Mouse (Mus musculus) G1E (cell line): ENCODE measurements around the gene Pygm. TPM values are rescaled to one million over a fixed set of nuclear protein-coding genes. Genes with fewer than 3 reads are reported as not detected.

Experiments used
- ATAC-seq: 2 replicates; pipeline ENCODE4 v1.8.0; 2016; ENCODE audit warnings: mild to moderate bottlenecking; ENCODE audit not compliant: insufficient number of reproducible peaks, poor library complexity, low FRiP score, severe bottlenecking; ENCODE audit errors: extremely low read depth
- DNase-seq: peaks from one replicate; pipeline ENCODE4 v3.0.0; 2012; ENCODE audit warnings: low spot score
- H3K27me3 ChIP-seq: 2 replicates; pipeline ENCODE4 v1.6.1; 2012; ENCODE audit warnings: mild to moderate bottlenecking, low read length, inconsistent platforms; ENCODE audit not compliant: insufficient read depth
- H3K36me3 ChIP-seq: replicated peaks from 2 replicates; pipeline ENCODE3; 2012; ENCODE audit warnings: mild to moderate bottlenecking, inconsistent platforms
- H3K4me1 ChIP-seq: 2 replicates; pipeline ENCODE4 v1.6.1; 2012; ENCODE audit warnings: low read depth, low read length, inconsistent platforms, mixed read lengths; ENCODE audit not compliant: insufficient read depth
- H3K4me3 ChIP-seq: 2 replicates; pipeline ENCODE4 v1.5.1; 2012; ENCODE audit warnings: low read depth, mild to moderate bottlenecking, inconsistent platforms, low read length, moderate library complexity, mixed read lengths
- H3K9me3 ChIP-seq: replicated peaks from 2 replicates; pipeline ENCODE4 v1.6.1; 2012; ENCODE audit warnings: inconsistent platforms
- CTCF ChIP-seq: IDR thresholded peaks from 2 replicates; pipeline ENCODE4 v1.5.1; 2012; ENCODE audit warnings: low read depth, low read length, inconsistent platforms, mixed read lengths
- GATA1 ChIP-seq: IDR thresholded peaks from 2 replicates; pipeline ENCODE4 v1.6.1; 2012; ENCODE audit warnings: borderline replicate concordance, low read length, inconsistent platforms, mixed read lengths
- GATA2 ChIP-seq: IDR thresholded peaks from 2 replicates; pipeline ENCODE4 v1.6.1; 2012; ENCODE audit warnings: low read depth, low read length, inconsistent platforms, borderline replicate concordance
- POLR2AphosphoS5 ChIP-seq: IDR thresholded peaks from 2 replicates; pipeline ENCODE4 v1.6.1; 2012; ENCODE audit warnings: low read depth, low read length, inconsistent platforms; ENCODE audit not compliant: insufficient replicate concordance
- TAL1 ChIP-seq: conservative IDR thresholded peaks from 2 replicates; pipeline ENCODE4 v1.6.1; 2012; ENCODE audit warnings: low read depth, low read length, inconsistent platforms, mixed read lengths
- polyA plus RNA-seq: library from polyadenylated mRNA; stranded (reverse); fragments of >175 nt; gene quantifications from 2 replicates; pipeline ENCODE4 v1.2.3, GENCODE M21; 2012
- total RNA-seq, 2 experiments: library from RNA; stranded (forward) in 1 of 2; stranded (reverse) in 1 of 2; fragments of 200-1000 nt in 1 of 2; fragments of >200 nt in 1 of 2; fragmentation: Nextera tagmentation in 1 of 2; gene quantifications; 2 replicates each; pipeline ENCODE4 v1.2.3; 2014 to 2017

The Pygm gene
- total and polyA plus RNA-seq, 3 experiments: 0.14 to 7.1 (median 0.87) TPM

- Histone ChIP-seq H3K4me3 (no peak overlapping the region), H3K4me1 (peaks cover 70% of the 10 kb centered on the region), H3K36me3 (peaks cover 71% of the 10 kb centered on the region), H3K9me3 (no peaks in the 10 kb centered on the region), H3K27me3 (no peaks in the 10 kb centered on the region)
- ATAC-seq: no peak
- TF ChIP-seq TAL1 (no peak), POLR2AphosphoS5 (no peak), GATA1 (no peak), CTCF (no peak)
- DNase-seq: no peak
Measured at GRCm38 (mm10) chr19:6339191-6339590, 45.0 kb upstream of the Pygm start.

GRCm38 (mm10) chr19:6339890-6340504 is 44.2 kb upstream of the Pygm start:
- Histone ChIP-seq H3K9me3 (no peaks in the 10 kb centered on the region), H3K36me3 (peaks cover 79% of the 10 kb centered on the region), H3K4me1 (peaks cover 66% of the 10 kb centered on the region), H3K27me3 (no peaks in the 10 kb centered on the region), H3K4me3 (no peak overlapping the region; the same call in 1 of the 2 replicates)
- no peak for TF ChIP-seq TAL1
- TF ChIP-seq GATA2: no peak
- no peak for TF ChIP-seq CTCF
- TF ChIP-seq POLR2AphosphoS5: no peak
- no peak for TF ChIP-seq GATA1
- no peak for ATAC-seq
- DNase-seq: peak; percentile 6

GRCm38 (mm10) chr19:6340524-6341452 is 43.4 kb upstream of the Pygm start, which contains the start of gene Map4k2:
TSS of gene Map4k2 (plus strand) at chr19:6341135.
- DNase-seq: peak; percentile 91
- TF ChIP-seq CTCF (no peak), TAL1 (no peak), POLR2AphosphoS5 (no peak), GATA2 (no peak), GATA1 (no peak)
- peaks cover 63% of the 10 kb centered on the region for H3K4me1 ChIP-seq

GRCm38 (mm10) chr19:6341453-6342077 is 42.6 kb upstream of the Pygm start:
- peaks cover 90% of the 10 kb centered on the region for H3K36me3 ChIP-seq
- TF ChIP-seq TAL1 (no peak), GATA2 (no peak), GATA1 (no peak), CTCF (no peak), POLR2AphosphoS5 (no peak)
- H3K27me3 ChIP-seq: no peaks in the 10 kb centered on the region
- ATAC-seq (no peak), DNase-seq (no peak)
- H3K4me1 ChIP-seq: peaks cover 55% of the 10 kb centered on the region
- no peaks in the 10 kb centered on the region for H3K9me3 ChIP-seq
- peak overlapping the region; percentile 80 for H3K4me3 ChIP-seq

More at GRCm38 (mm10) chr19:6340524-6341452, 43.4 kb upstream of the Pygm start, which contains the start of gene Map4k2:
- no peaks in the 10 kb centered on the region for H3K9me3 ChIP-seq
- ATAC-seq: peak; percentile 66
- H3K4me3 ChIP-seq: peak within 1 kb of the TSS; percentile 80
- no peaks in the 10 kb centered on the region for H3K27me3 ChIP-seq
- peaks cover 87% of the 10 kb centered on the region for H3K36me3 ChIP-seq

GRCm38 (mm10) chr19:6342276-6342933 is 41.8 kb upstream of the Pygm start:
- H3K36me3 ChIP-seq: peaks cover 90% of the 10 kb centered on the region
- no peak for ATAC-seq

More at GRCm38 (mm10) chr19:6342276-6342933, 41.8 kb upstream of the Pygm start:
- DNase-seq: no peak
- Histone ChIP-seq H3K9me3 (no peaks in the 10 kb centered on the region), H3K4me3 (no peak overlapping the region), H3K27me3 (no peaks in the 10 kb centered on the region), H3K4me1 (peaks cover 47% of the 10 kb centered on the region)
- TF ChIP-seq GATA2: no peak
- TF ChIP-seq CTCF: no peak
- no peak for TF ChIP-seq GATA1
- no peak for TF ChIP-seq POLR2AphosphoS5
- no peak for TF ChIP-seq TAL1
